Mouse (Mus musculus) liver, adult 2 months (tissue): ENCODE measurements around the gene Asb16.

ENCODE experiments used
- CTCF ChIP-seq: fragments of 200-500 bp; IDR thresholded peaks from 2 replicates; pipeline ENCODE4 v1.5.1; 2011; ENCODE audit warnings: low read depth, low read length, control low read depth
- POLR2A ChIP-seq: fragments of 200-500 bp; IDR thresholded peaks from 2 replicates; pipeline ENCODE4 v1.6.1; 2011; ENCODE audit warnings: low read length, control low read depth; ENCODE audit not compliant: insufficient read depth; ENCODE audit errors: extremely low read depth

GRCm38 (mm10) chr11:102291051-102291535 lies 22.6 kb downstream of the Asb16 start:
- TF ChIP-seq CTCF (no peak), POLR2A (no peak)
